Mouse (Mus musculus) CH12.LX (cell line): ENCODE results near the gene Skida1.

Source experiments
- CTCF ChIP-seq, 2 experiments: IDR thresholded peaks in 1 of 2; conservative IDR thresholded peaks in 1 of 2; 2 replicates each; pipeline ENCODE4 v1.5.1; 2011 to 2012; ENCODE audit warnings: low read depth in 2 of 2, low read length in 2 of 2, improper control_type of control experiment in 1 of 2, inconsistent platforms in 1 of 2, mild to moderate bottlenecking in 1 of 2, moderate library complexity in 1 of 2
- EP300 ChIP-seq: IDR thresholded peaks from 2 replicates; pipeline ENCODE4 v1.6.1; 2011; ENCODE audit warnings: low read length, improper control_type of control experiment
- HCFC1 ChIP-seq: IDR thresholded peaks from 2 replicates; pipeline ENCODE4 v1.6.1; 2012; ENCODE audit warnings: low read depth, mild to moderate bottlenecking, inconsistent platforms, low read length, improper control_type of control experiment
- IRF4 ChIP-seq: IDR thresholded peaks from 2 replicates; pipeline ENCODE4 v1.6.1; 2014; ENCODE audit warnings: low read depth, mild to moderate bottlenecking, inconsistent platforms, low read length, improper control_type of control experiment
- MAFK ChIP-seq: IDR thresholded peaks from 2 replicates; pipeline ENCODE4 v1.6.1; 2011; ENCODE audit warnings: low read length, improper control_type of control experiment; ENCODE audit not compliant: insufficient replicate concordance
- MAX ChIP-seq: IDR thresholded peaks from 2 replicates; pipeline ENCODE4 v1.6.1; 2011; ENCODE audit warnings: low read length, improper control_type of control experiment
- MEF2A ChIP-seq: IDR thresholded peaks from 2 replicates; pipeline ENCODE4 v1.6.1; 2014; ENCODE audit warnings: low read depth, mild to moderate bottlenecking, inconsistent platforms, low read length, improper control_type of control experiment, borderline replicate concordance
- MYC ChIP-seq: IDR thresholded peaks from 2 replicates; pipeline ENCODE4 v1.6.1; 2011; ENCODE audit warnings: low read depth, mild to moderate bottlenecking, improper control_type of control experiment, low read length
- POLR2A ChIP-seq: IDR thresholded peaks from 2 replicates; pipeline ENCODE4 v1.6.1; 2011; ENCODE audit warnings: low read depth, mild to moderate bottlenecking, improper control_type of control experiment, low read length
- RAD21 ChIP-seq: IDR thresholded peaks from 2 replicates; pipeline ENCODE4 v1.6.1; 2011; ENCODE audit warnings: low read depth, mild to moderate bottlenecking, low read length, improper control_type of control experiment, moderate library complexity
- SMC3 ChIP-seq: IDR thresholded peaks from 2 replicates; pipeline ENCODE4 v1.6.1; 2011; ENCODE audit warnings: low read depth, low read length, improper control_type of control experiment
- USF2 ChIP-seq: conservative IDR thresholded peaks from 2 replicates; pipeline ENCODE4 v1.6.1; 2011; ENCODE audit warnings: low read depth, low read length, improper control_type of control experiment

DNA sequence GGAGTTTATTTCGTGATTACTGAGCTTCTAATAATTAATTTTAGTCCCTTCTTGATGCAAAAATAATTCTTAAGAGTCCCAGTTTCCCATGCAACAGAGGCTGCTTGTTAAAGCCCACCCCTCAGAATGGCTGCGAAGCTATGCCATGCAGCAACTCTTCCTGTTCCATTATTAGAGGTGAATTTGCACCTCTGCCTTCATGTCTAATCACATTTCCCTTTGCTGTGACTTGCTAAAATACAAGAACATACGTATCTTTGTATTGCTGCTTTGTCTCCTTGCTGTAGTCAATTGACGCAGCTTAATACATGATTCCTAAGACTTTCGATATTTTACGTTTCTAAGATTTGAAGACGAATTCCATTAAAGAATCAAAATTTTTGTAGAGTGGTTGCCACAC is 19.2 kb downstream of the Skida1 start:
- TF ChIP-seq EP300 (no peak), MYC (no peak), POLR2A (no peak), CTCF (conservative IDR thresholded peaks at IDR 0.05 in 1 of 2, IDR thresholded peaks at IDR 0.05 in 1 of 2; ENCODE audit: low read depth in 2 of 2, low read length in 2 of 2) (no peak), USF2 (no peak), MAX (no peak), IRF4 (no peak), MEF2A (no peak), MAFK (no peak), RAD21 (no peak), SMC3 (no peak), HCFC1 (no peak)
